Mouse (Mus musculus): ENCODE results near the gene Usp34.
"Not testable (repeated sequence)": the region's sequence is repeated elsewhere in the genome, so short reads cannot be mapped to it uniquely, and the experiment has no call there.

The Usp34 gene

GRCm38 (mm10) chr11:23306764-23307565 lies at the start of gene Usp34:
Gene Usp34, plus strand, starts transcription at chr11:23306895.
- peak in 1 of 2 experiments; percentile 89 for DNase-seq

GRCm38 (mm10) chr11:23259073-23259472 lies 47.6 kb upstream of the Usp34 start:
- DNase-seq, result no peak

- no peak for DNase-seq
Measured at GRCm38 (mm10) chr11:23259481-23259880, 47.2 kb upstream of the Usp34 start.

- DNase-seq, result no peak
Measured at GRCm38 (mm10) chr11:23260186-23260585, 46.5 kb upstream of the Usp34 start.

- no peak for DNase-seq
Measured at GRCm38 (mm10) chr11:23261490-23261889, 45.2 kb upstream of the Usp34 start.

- no peak for DNase-seq
Measured at GRCm38 (mm10) chr11:23264949-23265348, 41.7 kb upstream of the Usp34 start.

GRCm38 (mm10) chr11:23271770-23272724 lies 34.6 kb upstream of the Usp34 start:
- DNase-seq, result peak in 1 of 2 experiments; percentile 53

- no peak for DNase-seq
Measured at GRCm38 (mm10) chr11:23275780-23276179, 30.9 kb upstream of the Usp34 start.

- no peak for DNase-seq
Measured at GRCm38 (mm10) chr11:23284469-23284868, 22.2 kb upstream of the Usp34 start.

- not testable (repeated sequence) for DNase-seq
Measured at GRCm38 (mm10) chr11:23288866-23289265, 17.8 kb upstream of the Usp34 start.

- DNase-seq, result no peak
Measured at GRCm38 (mm10) chr11:23297379-23297778, 9.3 kb upstream of the Usp34 start.

- DNase-seq, result no peak
Measured at GRCm38 (mm10) chr11:23298301-23298700, 8.4 kb upstream of the Usp34 start.

- no peak for DNase-seq
Measured at GRCm38 (mm10) chr11:23299910-23300309, 6.8 kb upstream of the Usp34 start.

GRCm38 (mm10) chr11:23303126-23303525 lies 3.6 kb upstream of the Usp34 start:
- no peak for DNase-seq

GRCm38 (mm10) chr11:23305101-23305672 lies 1.5 kb upstream of the Usp34 start:
- DNase-seq, result not testable (repeated sequence)

GRCm38 (mm10) chr11:23305673-23306608 lies 754 bp upstream of the Usp34 start:
- DNase-seq, result peak; percentile 97 to 99

GRCm38 (mm10) chr11:23307566-23307920 lies 848 bp downstream of the Usp34 start:
- no peak for DNase-seq

GRCm38 (mm10) chr11:23313496-23313895 lies 6.8 kb downstream of the Usp34 start:
- no peak for DNase-seq

- DNase-seq, result no peak
Measured at GRCm38 (mm10) chr11:23329413-23329812, 22.7 kb downstream of the Usp34 start.

GRCm38 (mm10) chr11:23332136-23332535 lies 25.4 kb downstream of the Usp34 start:
- no peak for DNase-seq

GRCm38 (mm10) chr11:23335160-23335559 lies 28.5 kb downstream of the Usp34 start:
- DNase-seq, result no peak

- DNase-seq, result not testable (repeated sequence)
Measured at GRCm38 (mm10) chr11:23357226-23357625, 50.5 kb downstream of the Usp34 start.

Measured in cerebellum, postnatal 25 days (tissue).